Mouse (Mus musculus) hematopoietic multipotent progenitor cell, adult 10-12 weeks (in vitro differentiated cells): ENCODE results near the gene Bax. TPM values are rescaled to one million over a fixed set of nuclear protein-coding genes. Genes with fewer than 3 reads are reported as not detected.

Source experiments
- polyA plus RNA-seq: library from polyadenylated mRNA; stranded (reverse); fragments of >175 nt; gene quantifications from 2 replicates; pipeline ENCODE4 v1.2.3, GENCODE M21; 2012; ENCODE audit warnings: low replicate concordance

The Bax gene
- 173 and 185 TPM in 2 replicates for polyA plus RNA-seq

DNA sequence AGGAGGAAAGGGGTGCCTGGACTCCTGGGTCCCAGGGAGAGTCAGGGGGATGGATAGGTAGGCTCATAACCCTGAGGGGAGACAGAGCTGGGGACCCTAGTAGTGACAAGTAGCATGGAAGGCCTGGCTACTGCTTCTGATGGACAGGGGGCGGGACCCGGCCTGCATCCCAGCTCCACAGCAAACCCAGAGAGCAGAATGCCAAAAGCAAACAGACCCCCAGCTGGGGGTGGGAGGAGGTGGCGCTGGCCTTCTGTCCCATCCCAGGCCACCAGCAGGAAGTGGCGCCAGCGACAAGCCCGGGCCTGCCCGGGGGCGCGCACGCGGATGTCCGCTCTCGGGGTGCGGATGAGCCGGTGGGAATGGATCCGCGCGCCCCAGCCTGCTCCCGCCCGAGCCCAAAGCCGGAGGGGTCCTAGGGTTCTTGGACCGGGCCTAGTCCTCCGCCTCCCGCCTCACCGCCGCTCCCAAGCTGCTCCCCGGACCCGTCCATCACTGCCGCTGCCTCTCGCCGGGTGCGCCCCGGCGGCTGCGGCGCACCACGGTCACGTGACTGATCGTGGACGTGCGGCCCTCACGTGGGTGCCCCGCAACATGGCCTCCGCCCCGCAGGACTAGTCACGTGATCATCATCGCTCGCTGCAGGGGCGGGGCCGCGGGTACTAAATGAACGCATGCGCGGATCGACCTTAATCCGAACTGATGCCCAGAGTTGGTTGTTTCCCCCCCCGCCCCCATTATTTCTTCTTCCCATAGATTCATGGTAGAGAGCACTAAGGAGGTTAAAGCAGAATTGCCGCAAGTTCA, at the start of gene Bax:
Gene Bax, minus strand, starts transcription at position 616 of the 807 bp plus-strand sequence.

DNA sequence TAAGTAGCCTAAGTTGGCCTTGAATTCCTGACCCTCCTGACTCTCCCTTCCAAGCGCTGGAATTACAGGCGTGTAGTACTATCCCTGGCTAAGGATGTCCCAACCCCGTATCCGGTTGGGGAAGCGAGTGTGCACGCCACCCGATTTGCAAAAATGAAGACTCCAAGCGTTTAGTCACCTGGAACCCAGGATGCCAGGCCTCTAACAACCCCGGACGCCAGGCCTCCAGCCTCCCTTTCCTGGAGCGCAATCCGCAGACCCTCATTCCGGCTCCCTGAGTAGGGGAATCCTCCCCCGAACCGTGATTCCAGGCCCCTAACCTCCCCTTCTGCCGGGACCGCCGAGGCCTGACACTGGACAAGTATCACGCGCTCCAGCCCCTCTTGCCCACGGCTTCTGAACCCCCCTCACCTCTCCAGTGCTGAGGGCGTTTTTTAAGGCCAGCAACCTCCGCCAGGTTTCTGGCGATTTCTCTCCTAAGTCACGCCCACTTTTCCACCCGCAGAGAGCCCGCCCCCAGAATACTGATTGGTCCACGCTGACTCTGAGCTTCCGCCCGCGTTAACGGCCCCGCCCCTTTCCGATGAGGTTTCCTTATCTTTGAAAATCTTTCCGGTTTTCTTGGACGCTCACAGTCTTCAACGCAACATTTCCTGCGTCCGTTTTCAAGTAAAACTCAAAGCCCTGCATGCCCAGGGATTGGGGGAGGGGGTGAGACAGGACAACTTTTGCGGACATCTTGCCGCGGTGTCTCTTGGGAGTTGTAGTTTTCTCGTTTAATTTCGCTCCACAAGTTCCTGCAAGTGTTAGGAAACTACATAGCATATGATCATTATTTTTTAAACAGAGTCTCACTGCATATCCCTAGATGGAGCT, 43.5 kb upstream of the Bax start, which contains the start of gene Nucb1:
Gene Nucb1, minus strand, starts transcription at position 495 of the 876 bp plus-strand sequence.

DNA sequence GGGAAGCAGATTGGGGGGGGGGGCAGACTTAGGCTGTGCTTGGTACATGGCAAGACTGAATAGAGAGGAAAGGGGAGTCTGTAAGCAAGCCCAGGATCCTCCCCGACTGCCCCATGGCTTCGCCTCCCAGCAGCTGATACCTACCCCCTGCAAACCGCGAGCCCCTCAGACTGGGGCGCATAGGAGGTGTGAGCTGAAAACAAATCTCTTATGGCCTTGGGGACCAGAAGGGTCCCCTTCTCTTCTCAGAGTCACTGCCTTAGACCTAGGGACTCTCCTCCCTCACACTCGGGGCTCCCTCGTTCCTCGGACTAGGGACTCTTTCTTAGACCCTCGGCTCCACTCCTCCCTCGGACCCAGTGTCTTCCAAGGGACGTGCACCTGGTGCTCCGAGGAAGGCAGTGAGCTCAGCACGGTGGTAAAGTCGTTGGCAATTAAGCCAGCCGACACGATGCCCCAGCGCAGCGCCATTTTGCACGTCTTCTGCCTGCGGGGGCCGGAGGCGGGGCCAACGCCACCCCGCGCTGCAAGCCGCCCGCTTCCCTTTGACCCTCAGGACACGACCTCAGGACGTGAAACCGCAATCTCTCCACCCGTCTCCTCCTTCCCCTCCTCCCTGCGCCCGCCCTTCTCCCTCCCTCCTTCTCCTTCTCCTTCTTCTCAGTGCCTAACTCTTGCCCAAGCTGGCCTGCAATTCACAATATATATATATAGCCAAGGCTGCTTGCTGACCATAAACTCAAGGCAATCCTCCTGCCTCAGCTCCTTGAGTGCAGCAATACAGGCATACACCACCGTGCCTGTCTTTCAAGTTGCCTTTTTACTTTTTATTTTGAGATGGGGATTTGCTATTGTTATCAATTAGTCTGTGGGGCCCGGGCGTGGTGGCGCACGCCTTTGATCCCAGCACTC, 21.9 kb upstream of the Bax start, which contains the start of gene Dhdh:
Gene Dhdh, minus strand, starts transcription at position 513 of the 912 bp plus-strand sequence.

DNA sequence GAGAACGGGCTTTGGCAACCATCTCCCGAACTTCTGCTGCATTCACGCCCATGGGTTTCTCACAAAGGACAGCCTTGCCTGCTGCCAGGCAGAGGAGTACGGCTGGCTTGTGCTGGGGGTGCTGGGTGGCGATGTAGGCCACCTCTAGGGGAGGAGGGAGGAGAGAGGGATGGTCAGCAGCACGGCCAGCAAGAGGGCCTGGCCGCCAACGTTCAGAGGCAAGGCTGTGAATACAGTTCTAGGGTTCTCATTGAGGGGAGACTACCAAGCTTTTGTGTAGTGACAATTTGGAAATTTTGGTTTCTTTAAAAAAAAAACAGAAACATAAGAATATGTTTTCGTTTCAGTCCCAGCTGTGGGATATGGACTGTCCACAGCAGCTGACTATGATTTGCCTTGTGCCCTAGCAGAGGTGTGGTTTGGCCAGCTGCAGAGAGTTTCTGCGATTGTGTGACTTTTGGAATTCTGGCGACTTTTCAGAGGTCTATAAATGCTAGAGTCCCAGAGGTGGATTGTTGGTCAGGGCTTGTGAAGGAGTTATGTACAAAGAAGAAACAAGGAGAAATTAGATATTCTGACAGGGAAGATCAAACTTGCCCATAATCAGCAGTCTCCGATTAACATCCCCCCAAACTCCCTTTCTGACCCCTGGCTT, 20.2 kb upstream of the Bax start, which contains the start of gene Gm45808:
Gene Gm45808, minus strand, starts transcription at position 51 of the 655 bp plus-strand sequence.

DNA sequence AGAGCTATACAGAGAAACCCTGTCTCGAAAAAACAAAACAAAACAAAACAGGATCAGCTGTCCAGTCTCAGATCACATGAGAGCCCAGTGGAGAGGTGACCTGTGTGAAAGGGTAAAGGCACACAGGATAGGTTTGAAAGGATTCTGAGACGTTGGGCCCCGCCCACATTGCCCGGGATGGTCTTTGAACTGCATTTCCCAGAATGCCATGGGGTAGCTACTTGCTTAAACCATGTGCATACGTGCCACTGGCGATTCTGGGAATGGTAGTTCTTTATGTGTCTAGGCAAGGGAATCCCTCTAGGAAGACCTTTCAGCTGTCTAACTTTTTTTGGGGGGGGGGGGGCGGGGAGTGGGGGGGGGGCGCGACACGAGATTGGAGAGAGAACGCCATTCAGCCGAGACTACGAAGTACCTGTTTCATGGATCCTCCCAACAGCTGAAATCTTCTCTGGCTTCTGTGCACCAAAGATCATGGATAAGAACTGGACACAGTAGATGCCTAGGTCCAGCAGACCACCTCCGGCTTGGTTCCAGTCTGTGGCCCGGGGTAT, 14.8 kb upstream of the Bax start, which contains the start of gene Tulp2:
Gene Tulp2, plus strand, starts transcription at position 504 of the 554 bp plus-strand sequence.

DNA sequence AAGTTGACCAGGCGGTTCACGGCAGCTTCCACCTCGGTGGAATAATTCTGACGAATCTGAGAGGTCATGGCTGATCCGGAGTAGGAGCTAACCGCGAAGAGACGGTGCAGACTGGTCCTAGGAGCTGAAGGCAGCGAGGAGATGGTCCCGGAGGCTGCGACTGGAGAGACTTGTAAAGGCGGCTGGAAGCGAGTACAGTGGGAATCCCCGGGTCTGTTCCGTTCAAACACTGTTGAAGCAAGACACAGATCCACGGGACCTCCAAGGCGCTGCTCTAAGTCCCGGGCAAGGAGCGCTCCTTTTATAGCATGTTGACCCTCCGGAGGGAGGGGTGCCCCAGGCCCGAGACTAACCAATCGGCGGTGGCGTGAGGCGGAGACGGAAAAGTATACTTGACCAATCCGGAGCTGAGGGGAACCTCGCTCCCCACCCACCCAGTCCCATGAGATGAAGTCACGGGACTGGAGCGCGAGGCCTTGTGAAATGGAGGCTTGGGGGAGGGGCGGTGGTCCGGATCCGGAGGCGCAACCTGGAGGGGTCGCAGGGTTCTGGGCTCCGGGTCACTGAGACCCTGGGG, 7.0 kb downstream of the Bax start, which contains the start of gene Ftl1:
Gene Ftl1, minus strand, starts transcription at position 321 of the 577 bp plus-strand sequence.

DNA sequence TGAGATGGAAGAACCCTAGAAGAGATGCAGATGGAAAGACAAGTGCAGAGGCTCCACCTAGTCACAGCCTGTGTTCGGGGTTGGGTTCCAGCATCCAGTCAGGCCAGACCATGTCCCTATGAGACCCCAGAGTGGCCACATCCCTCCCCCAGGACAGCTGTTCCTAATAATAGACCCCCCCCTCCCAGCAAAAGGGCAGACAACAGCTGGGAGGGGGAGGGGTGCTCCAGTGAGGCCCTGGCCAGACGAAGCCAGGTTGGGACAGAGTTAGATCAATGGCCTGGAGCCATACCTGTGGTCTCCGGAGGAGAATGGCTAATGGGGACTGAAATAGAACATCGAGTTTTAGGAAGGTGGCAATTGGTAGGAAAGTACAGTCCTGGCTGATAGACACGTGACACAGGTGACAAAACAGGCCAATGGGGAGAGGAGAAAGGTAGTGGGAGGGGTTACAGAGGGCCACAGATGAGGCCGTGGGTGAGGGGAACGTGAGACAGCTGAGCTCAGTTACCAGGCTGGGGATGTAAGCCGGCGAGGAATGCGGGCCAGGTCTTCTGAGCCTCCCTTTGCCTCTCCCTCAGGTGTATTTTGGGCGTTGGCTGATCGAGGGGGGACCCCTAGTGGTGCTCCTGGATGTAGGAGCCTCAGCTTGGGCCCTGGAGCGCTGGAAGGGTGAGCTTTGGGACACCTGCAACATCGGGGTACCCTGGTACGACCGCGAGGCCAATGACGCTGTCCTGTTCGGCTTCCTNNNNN, 29.0 kb downstream of the Bax start, which contains the start of gene Ruvbl2:
Gene Ruvbl2, minus strand, starts transcription at position 576 of the 756 bp plus-strand sequence.

DNA sequence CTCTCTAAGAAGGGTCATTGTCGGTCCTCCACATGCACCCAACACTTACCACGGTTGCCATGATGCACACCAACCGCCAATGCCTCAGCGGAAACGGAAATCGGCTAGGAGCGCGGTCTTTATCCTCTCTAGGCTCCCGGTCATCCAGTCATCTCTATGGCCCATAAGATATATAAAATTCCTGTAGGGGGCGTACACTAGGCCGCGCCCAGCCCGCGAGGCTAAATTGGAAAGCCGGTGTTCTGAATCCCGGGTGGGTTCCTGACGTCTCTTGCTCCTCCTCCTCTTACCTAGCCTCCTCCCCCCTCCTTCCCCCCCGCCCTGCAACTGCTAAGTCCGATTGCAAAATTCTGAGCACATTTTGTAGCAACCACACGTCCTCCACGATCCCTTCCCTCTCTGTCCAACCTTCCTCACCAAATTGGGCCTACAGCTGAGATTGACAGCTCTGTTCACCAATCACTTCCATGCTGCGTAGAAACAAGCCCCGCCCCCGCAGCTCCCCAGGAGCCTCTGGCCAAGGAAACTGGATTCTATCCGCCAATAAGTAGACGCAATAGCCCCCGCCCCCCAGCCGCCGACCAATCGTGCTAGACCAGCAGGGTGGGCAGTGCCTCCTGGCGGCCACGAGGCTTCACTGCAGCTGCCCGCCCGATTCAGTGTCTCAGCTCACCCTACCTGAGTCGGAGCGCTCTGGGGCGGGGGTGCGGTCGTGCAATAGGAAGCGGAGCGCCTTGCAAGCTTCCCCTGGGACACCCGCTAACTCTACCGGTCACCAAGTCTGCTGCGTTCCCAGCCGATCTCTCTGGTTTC, 32.3 kb downstream of the Bax start, which contains the start of gene Gys1:
Gene Gys1, plus strand, starts transcription at position 642 of the 813 bp plus-strand sequence.

DNA sequence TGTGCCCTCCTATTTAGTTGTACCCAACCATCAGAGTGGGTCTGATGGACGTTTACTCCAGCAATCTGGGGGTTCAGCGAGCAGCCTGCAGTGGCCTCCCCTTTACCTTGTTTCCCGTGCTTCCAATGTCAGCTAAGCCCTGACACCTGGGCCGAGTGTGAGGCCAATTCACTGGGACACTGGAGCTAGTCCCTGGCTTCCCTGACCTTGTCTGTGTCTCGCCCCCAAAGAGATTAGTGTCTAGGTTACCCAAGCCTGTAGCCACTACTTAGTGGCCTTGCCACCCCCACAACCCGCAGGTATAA, 46.1 kb downstream of the Bax start, which contains the start of gene Lhb:
Gene Lhb, plus strand, starts transcription at position 206 of the 305 bp plus-strand sequence.

DNA sequence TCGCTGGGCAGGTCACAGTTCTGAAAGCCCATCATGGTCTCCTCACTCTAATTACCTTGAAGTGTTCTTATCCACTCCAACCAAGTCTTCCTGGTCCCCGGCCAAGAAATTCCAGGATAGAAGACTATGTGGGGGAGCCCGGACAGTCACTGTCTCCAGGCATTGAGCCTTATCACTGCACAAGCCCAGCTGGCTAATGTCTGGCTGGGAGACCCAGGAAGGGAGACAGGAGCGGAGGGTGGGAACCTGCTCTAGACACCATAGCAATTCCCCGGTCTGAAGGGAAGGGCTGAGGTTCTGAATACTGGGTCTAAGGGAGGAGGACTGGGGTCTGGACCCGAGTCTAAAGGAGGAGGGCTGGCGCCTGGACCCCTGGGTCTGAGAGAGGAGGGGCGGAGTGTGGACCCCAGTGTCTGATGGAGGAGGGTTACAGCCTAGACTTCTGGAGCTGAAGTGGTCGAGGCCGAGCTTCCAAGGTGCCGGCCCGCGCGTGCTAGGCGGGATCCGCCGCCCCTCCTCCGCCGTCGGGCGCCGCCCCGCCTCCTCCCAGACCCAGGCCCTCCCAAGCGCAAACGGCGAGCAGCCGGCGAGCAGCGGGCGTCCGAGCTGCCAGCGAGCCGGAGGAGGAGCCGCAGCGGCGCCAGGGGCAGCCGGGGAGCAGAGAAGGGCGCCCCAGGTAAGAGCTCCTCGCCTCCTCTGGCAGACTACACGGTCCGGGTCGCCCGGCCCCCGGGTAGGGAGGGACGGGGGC, 53.4 kb downstream of the Bax start, which contains the start of gene Ntf5:
Gene Ntf5, plus strand, starts transcription at position 583 of the 751 bp plus-strand sequence.

Other genes with a start within 250 kb of the Bax start
- gene Cd37, start 227.8 kb downstream of the Bax start, polyA plus RNA-seq: 1,076 and 1,868 TPM in 2 replicates
- gene Slc6a16, start 225.8 kb downstream of the Bax start, polyA plus RNA-seq: not detected in 2 replicates
- gene Slc6a21, start 189.4 kb downstream of the Bax start, polyA plus RNA-seq: 0.34 and 0.58 TPM in 2 replicates
- 6.9 and 12.1 TPM in 2 replicates for gene Trpm4, start 133.1 kb downstream of the Bax start, polyA plus RNA-seq
- not detected in 2 replicates for gene Hrc, start 131.6 kb downstream of the Bax start, polyA plus RNA-seq
- 0.28 and 2.0 TPM in 2 replicates for gene Ppfia3, start 99.9 kb downstream of the Bax start, polyA plus RNA-seq
- 0.53 TPM in 1 of 2 replicates, not detected in the other for gene Lin7b, start 96.3 kb downstream of the Bax start, polyA plus RNA-seq
- gene Snrnp70, start 71.2 kb downstream of the Bax start, polyA plus RNA-seq: 628 and 1,029 TPM in 2 replicates
- gene Kcna7, start 61.2 kb downstream of the Bax start, polyA plus RNA-seq: not detected in 2 replicates
- 0.08 and 0.28 TPM in 2 replicates for gene Ntf5, start 53.2 kb downstream of the Bax start, polyA plus RNA-seq
- not detected in 2 replicates for gene Lhb, start 46.1 kb downstream of the Bax start, polyA plus RNA-seq
- 15.9 and 25.8 TPM in 2 replicates for gene Gys1, start 32.1 kb downstream of the Bax start, polyA plus RNA-seq
- 87.7 and 154 TPM in 2 replicates for gene Ruvbl2, start 28.8 kb downstream of the Bax start, polyA plus RNA-seq
- 6,376 and 13,145 TPM in 2 replicates for gene Ftl1, start 7.0 kb downstream of the Bax start, polyA plus RNA-seq
- not detected in 2 replicates for gene Tulp2, start 15.0 kb upstream of the Bax start, polyA plus RNA-seq
- not detected in 2 replicates for gene Gm45808, start 19.9 kb upstream of the Bax start, polyA plus RNA-seq
- gene Dhdh, start 21.9 kb upstream of the Bax start, polyA plus RNA-seq: 0.81 and 2.1 TPM in 2 replicates
- 224 and 245 TPM in 2 replicates for gene Nucb1, start 43.5 kb upstream of the Bax start, polyA plus RNA-seq
- 60.5 and 214 TPM in 2 replicates for gene Ppp1r15a, start 59.4 kb upstream of the Bax start, polyA plus RNA-seq
- gene Plekha4, start 59.4 kb upstream of the Bax start, polyA plus RNA-seq: 0.77 and 1.2 TPM in 2 replicates
- gene Hsd17b14, start 88.0 kb upstream of the Bax start, polyA plus RNA-seq: 0.28 and 0.90 TPM in 2 replicates
- 14.0 and 38.4 TPM in 2 replicates for gene Bcat2, start 103.3 kb upstream of the Bax start, polyA plus RNA-seq
- 0.17 TPM in 1 of 2 replicates, not detected in the other for gene Fgf21, start 148.6 kb upstream of the Bax start, polyA plus RNA-seq
- gene Fut1, start 150.4 kb upstream of the Bax start, polyA plus RNA-seq: 0.18 and 0.93 TPM in 2 replicates
- 0.25 and 0.31 TPM in 2 replicates for gene Izumo1, start 154.9 kb upstream of the Bax start, polyA plus RNA-seq
- 3.0 and 3.6 TPM in 2 replicates for gene Rasip1, start 160.6 kb upstream of the Bax start, polyA plus RNA-seq
- 0.20 and 0.42 TPM in 2 replicates for gene Mamstr, start 173.1 kb upstream of the Bax start, polyA plus RNA-seq
- gene Fut2, start 199.5 kb upstream of the Bax start, polyA plus RNA-seq: not detected in 2 replicates
- 1.4 and 3.5 TPM in 2 replicates for gene Ntn5, start 217.1 kb upstream of the Bax start, polyA plus RNA-seq
- gene Sec1, start 227.5 kb upstream of the Bax start, polyA plus RNA-seq: 0.18 and 0.44 TPM in 2 replicates
- gene Car11, start 232.9 kb upstream of the Bax start, polyA plus RNA-seq: 1.5 and 3.9 TPM in 2 replicates
- gene Dbp, start 238.2 kb upstream of the Bax start, polyA plus RNA-seq: 18.0 and 48.2 TPM in 2 replicates
- 7,990 and 13,125 TPM in 2 replicates for gene Rpl18, start 248.6 kb upstream of the Bax start, polyA plus RNA-seq